Mouse (Mus musculus) embryonic facial prominence, embryonic 11.5 days (tissue): Measurements from ENCODE around the gene Spin1. TPM values are rescaled to one million over a fixed set of nuclear protein-coding genes. Genes with fewer than 3 reads are reported as not detected.
"Not testable (repeated sequence)": the region's sequence is repeated elsewhere in the genome, so short reads cannot be mapped to it uniquely, and the experiment has no call there.

ENCODE experiments used
- ATAC-seq: fragments of 200-750 bp; cut with Nextera tagmentation; replicated peaks from 2 replicates; pipeline ENCODE4 v1.8.0; 2017; ENCODE audit warnings: low read depth; ENCODE audit not compliant: insufficient number of reproducible peaks, low FRiP score, low TSS enrichment
- DNase-seq: peaks from one replicate; pipeline ENCODE4 v3.0.0-alpha.2; 2015; ENCODE audit warnings: low spot score
- H3K27ac ChIP-seq: fragments of 300-500 bp; sonication (generic); replicated peaks from 2 replicates; pipeline ENCODE4 v1.5.1; 2014; ENCODE audit warnings: mild to moderate bottlenecking, low read depth, low read length, control low read depth
- H3K27me3 ChIP-seq: fragments of 300-500 bp; sonication (generic); 2 replicates; pipeline ENCODE4 v1.6.1; 2014; ENCODE audit warnings: mild to moderate bottlenecking, low read length, moderate library complexity, mixed read lengths; ENCODE audit not compliant: control insufficient read depth, insufficient read depth
- H3K36me3 ChIP-seq: fragments of 300-500 bp; sonication (generic); replicated peaks from 2 replicates; pipeline ENCODE4 v1.6.1; 2014; ENCODE audit warnings: low read depth, mild to moderate bottlenecking, low read length, moderate library complexity, mixed read lengths; ENCODE audit not compliant: control insufficient read depth, insufficient read depth
- H3K4me1 ChIP-seq: fragments of 300-500 bp; sonication (generic); 2 replicates; pipeline ENCODE4 v1.6.1; 2014; ENCODE audit warnings: low read length, mixed read lengths; ENCODE audit not compliant: control insufficient read depth, insufficient read depth
- H3K4me2 ChIP-seq: fragments of 300-500 bp; sonication (generic); 2 replicates; pipeline ENCODE4 v1.6.1; 2014; ENCODE audit warnings: low read depth, mild to moderate bottlenecking, control low read depth, low read length, moderate library complexity
- H3K4me3 ChIP-seq: fragments of 300-500 bp; sonication (generic); 2 replicates; pipeline ENCODE4 v1.5.1; 2014; ENCODE audit warnings: low read depth, low read length, control low read depth
- H3K9ac ChIP-seq: fragments of 300-500 bp; sonication (generic); replicated peaks from 2 replicates; pipeline ENCODE4 v1.6.1; 2014; ENCODE audit warnings: mild to moderate bottlenecking, control low read depth, low read length
- H3K9me3 ChIP-seq: fragments of 300-500 bp; sonication (generic); replicated peaks from 2 replicates; pipeline ENCODE4 v1.6.1; 2016; ENCODE audit warnings: mild to moderate bottlenecking, low read length, inconsistent platforms, mixed read lengths; ENCODE audit not compliant: control insufficient read depth
- WGBS: fragments of 180-500 bp; shearing (Covaris S2); extraction: QIAGEN DNeasy Blood & Tissue Kit; methylation state at CpG from one replicate; pipeline ENCODE4 v1.1.7; 2014; 5-methylcytosine and 5-hydroxymethylcytosine counted together
- polyA plus RNA-seq: library from polyadenylated mRNA; unstranded; fragments of >200 nt; fragmentation: Nextera tagmentation; extraction: Ambion mirVana; gene quantifications from 2 replicates; pipeline ENCODE4 v1.2.1, GENCODE M21; 2014

The Spin1 gene
- polyA plus RNA-seq, 1 experiment from 2014 or later = 149 TPM

- H3K9me3 ChIP-seq, H3K36me3 ChIP-seq, DNase-seq, H3K9ac ChIP-seq, ATAC-seq, H3K27ac ChIP-seq, H3K27me3 ChIP-seq, H3K4me2 ChIP-seq, H3K4me1 ChIP-seq, H3K4me3 ChIP-seq: not testable (repeated sequence)
- WGBS = 79% methylated on average over 4 of the region's 4 CpGs
Measured at GRCm38 (mm10) chr13:51114398-51114797, 13.7 kb downstream of the Spin1 start.

GRCm38 (mm10) chr13:51115762-51116161, 15.1 kb downstream of the Spin1 start:
- ATAC-seq (no peak), DNase-seq (no peak)
- WGBS = 84% methylated on average over 3 of the region's 3 CpGs
- no peak overlapping the region; the same call in 1 of the 2 replicates for H3K27ac ChIP-seq
- no peaks in the 10 kb centered on the region for H3K9me3 ChIP-seq
- H3K4me3 ChIP-seq = no peak overlapping the region
- H3K36me3 ChIP-seq = no peaks in the 10 kb centered on the region
- peaks cover 6% of the 10 kb centered on the region for H3K4me1 ChIP-seq
- no peak overlapping the region for H3K9ac ChIP-seq
- H3K4me2 ChIP-seq = no peak overlapping the region
- no peaks in the 10 kb centered on the region for H3K27me3 ChIP-seq

DNA sequence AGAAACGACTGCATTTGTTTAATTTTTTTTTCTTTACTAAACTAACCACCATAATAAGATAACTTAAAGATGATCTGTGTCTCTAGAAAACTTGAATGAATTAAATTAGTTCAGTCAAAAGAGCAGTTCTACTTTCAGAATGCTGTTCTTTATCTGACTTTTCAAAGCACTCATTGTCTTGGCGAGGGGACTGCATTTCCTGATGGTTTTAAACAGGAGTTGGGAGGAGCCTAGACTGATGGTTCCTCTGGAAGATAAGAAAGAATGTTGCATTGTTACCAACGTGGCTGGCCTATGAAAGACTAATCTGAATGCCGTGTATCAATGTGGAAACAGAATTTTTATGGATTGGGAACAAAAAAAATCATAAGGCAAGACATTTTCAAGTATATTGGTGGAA, 20.1 kb downstream of the Spin1 start:
- 16% methylated on average over 4 of the region's 4 CpGs for WGBS
- no peak overlapping the region for H3K27ac ChIP-seq
- H3K9me3 ChIP-seq = no peaks in the 10 kb centered on the region

DNA sequence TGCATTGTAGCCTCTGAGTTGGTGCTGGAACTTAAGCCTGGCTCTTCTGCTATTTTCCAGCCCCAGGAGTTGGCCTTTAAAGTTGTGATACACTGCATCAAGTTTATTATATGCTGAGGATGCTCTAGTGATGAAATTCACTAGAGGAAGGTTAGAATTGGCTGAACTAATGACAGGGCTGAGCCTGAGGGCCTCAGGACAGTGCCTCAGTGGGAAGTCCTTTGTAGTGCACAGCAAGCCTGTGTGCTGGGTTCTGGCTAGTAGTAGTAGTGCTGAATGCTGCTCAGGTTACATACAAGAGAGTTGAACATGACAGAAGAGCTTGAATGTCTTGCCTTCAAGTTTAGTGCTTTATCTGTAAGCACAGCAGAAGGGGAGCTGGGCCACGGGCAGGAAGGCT, 21.3 kb downstream of the Spin1 start:
- Histone ChIP-seq H3K27me3 (no peaks in the 10 kb centered on the region), H3K4me1 (peaks cover 6% of the 10 kb centered on the region), H3K9ac (no peak overlapping the region), H3K36me3 (peaks cover 2% of the 10 kb centered on the region), H3K27ac (no peak overlapping the region), H3K4me2 (no peak overlapping the region), H3K9me3 (no peaks in the 10 kb centered on the region), H3K4me3 (no peak overlapping the region)
- ATAC-seq = no peak
- no peak for DNase-seq
- WGBS = 33% methylated on average over 1 of the region's 1 CpGs

More for the DNA sequence above, 20.1 kb downstream of the Spin1 start:
- no peak overlapping the region for H3K4me3 ChIP-seq
- H3K4me2 ChIP-seq = no peak overlapping the region
- H3K36me3 ChIP-seq = peaks cover 2% of the 10 kb centered on the region
- peaks cover 6% of the 10 kb centered on the region for H3K4me1 ChIP-seq
- H3K9ac ChIP-seq = no peak overlapping the region
- DNase-seq (no peak), ATAC-seq (no peak)
- no peaks in the 10 kb centered on the region for H3K27me3 ChIP-seq

DNA sequence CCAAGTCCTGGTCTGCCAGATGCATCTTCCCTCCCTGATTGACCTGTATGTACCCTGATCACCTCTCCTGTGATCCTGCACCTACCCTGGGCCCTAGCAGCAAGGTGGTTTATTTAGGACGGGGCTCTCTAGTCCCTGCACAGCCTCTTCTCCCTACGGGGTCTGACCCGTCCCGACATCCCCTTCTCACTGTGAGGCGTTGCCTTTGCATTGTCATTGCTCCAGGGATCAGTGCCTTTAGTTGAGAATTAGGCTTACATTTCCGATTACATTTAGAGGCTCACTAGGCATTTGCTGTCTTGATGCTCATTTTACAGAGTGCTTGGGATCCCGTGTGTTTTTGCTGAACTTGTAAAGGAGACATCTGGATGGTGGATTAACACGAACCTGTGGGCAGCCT, 22.1 kb downstream of the Spin1 start:
- ATAC-seq (no peak), DNase-seq (no peak)
- no peaks in the 10 kb centered on the region for H3K27me3 ChIP-seq
- H3K36me3 ChIP-seq = peaks cover 2% of the 10 kb centered on the region
- H3K4me1 ChIP-seq = peaks cover 6% of the 10 kb centered on the region
- H3K4me2 ChIP-seq = no peak overlapping the region
- no peak overlapping the region for H3K27ac ChIP-seq
- H3K4me3 ChIP-seq = no peak overlapping the region
- WGBS = 78% methylated on average over 8 of the region's 8 CpGs
- no peak overlapping the region for H3K9ac ChIP-seq
- no peaks in the 10 kb centered on the region for H3K9me3 ChIP-seq

- no peak for ATAC-seq
- no peaks in the 10 kb centered on the region for H3K9me3 ChIP-seq
- no peak overlapping the region for H3K9ac ChIP-seq
- H3K27me3 ChIP-seq = no peaks in the 10 kb centered on the region
- H3K4me3 ChIP-seq = no peak overlapping the region
- no peak overlapping the region for H3K4me2 ChIP-seq
- H3K27ac ChIP-seq = no peak overlapping the region
- WGBS = 77% methylated on average over 8 of the region's 8 CpGs
- H3K36me3 ChIP-seq = peaks cover 4% of the 10 kb centered on the region
- no peak for DNase-seq
- H3K4me1 ChIP-seq = no peaks in the 10 kb centered on the region
Measured at GRCm38 (mm10) chr13:51125357-51125756, 24.7 kb downstream of the Spin1 start.

GRCm38 (mm10) chr13:51127906-51128305, 27.2 kb downstream of the Spin1 start:
- H3K9me3 ChIP-seq = no peaks in the 10 kb centered on the region
- H3K4me3 ChIP-seq = no peak overlapping the region
- H3K9ac ChIP-seq = no peak overlapping the region
- H3K27ac ChIP-seq = no peak overlapping the region
- peaks cover 4% of the 10 kb centered on the region for H3K36me3 ChIP-seq
- ATAC-seq = no peak
- H3K4me2 ChIP-seq = no peak overlapping the region
- DNase-seq = no peak
- H3K4me1 ChIP-seq = no peaks in the 10 kb centered on the region
- H3K27me3 ChIP-seq = no peaks in the 10 kb centered on the region
- 91% methylated on average over 2 of the region's 2 CpGs for WGBS

DNA sequence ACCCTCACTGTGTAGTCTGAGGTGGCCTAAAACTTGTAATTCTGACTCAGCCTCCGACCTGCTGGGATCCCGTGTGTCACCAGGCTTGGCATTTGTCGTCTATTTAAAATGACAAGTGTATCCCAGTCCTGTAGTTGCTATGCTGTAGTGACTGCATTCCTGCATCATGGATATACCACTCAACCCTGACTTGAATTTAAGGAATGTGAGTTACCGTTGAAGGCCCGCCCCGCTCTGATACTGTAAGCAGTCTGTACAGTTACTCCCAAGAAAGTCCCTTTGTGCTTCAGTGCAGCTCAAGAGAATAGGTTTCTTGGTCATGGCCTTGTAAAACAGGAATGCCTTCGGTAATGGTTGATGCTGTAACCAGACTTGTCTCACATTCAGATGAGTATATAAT, 27.7 kb downstream of the Spin1 start:
- Histone ChIP-seq H3K4me2 (no peak overlapping the region), H3K27ac (no peak overlapping the region), H3K27me3 (no peaks in the 10 kb centered on the region), H3K9ac (no peak overlapping the region), H3K36me3 (peaks cover 4% of the 10 kb centered on the region), H3K4me3 (no peak overlapping the region), H3K4me1 (no peaks in the 10 kb centered on the region), H3K9me3 (no peaks in the 10 kb centered on the region)
- 92% methylated on average over 7 of the region's 7 CpGs for WGBS
- DNase-seq = no peak
- ATAC-seq = no peak
